Mouse (Mus musculus) midbrain, embryonic 16.5 days (tissue): ENCODE measurements around the gene Apobec3. TPM values are rescaled to one million over a fixed set of nuclear protein-coding genes. Genes with fewer than 3 reads are reported as not detected.
"Not testable (repeated sequence)": the region's sequence is repeated elsewhere in the genome, so short reads cannot be mapped to it uniquely, and the experiment has no call there.

ENCODE experiments used
- ATAC-seq: fragments of 200-750 bp; cut with Nextera tagmentation; 2 replicates; pipeline ENCODE4 v1.8.0; 2017; ENCODE audit warnings: moderate TSS enrichment
- H3K27ac ChIP-seq: fragments of 300-500 bp; sonication (generic); 2 replicates; pipeline ENCODE4 v1.5.1; 2014; ENCODE audit warnings: mild to moderate bottlenecking, low read length, mixed read lengths
- H3K27me3 ChIP-seq: fragments of 300-500 bp; sonication (generic); 2 replicates; pipeline ENCODE4 v1.6.1; 2014; ENCODE audit warnings: low read depth, low read length, mixed read lengths; ENCODE audit not compliant: control insufficient read depth, insufficient read depth
- H3K36me3 ChIP-seq: fragments of 300-500 bp; sonication (generic); 2 replicates; pipeline ENCODE4 v1.6.1; 2014; ENCODE audit warnings: mild to moderate bottlenecking, low read length, moderate library complexity, mixed read lengths; ENCODE audit not compliant: control insufficient read depth, insufficient read depth
- H3K4me1 ChIP-seq: fragments of 300-500 bp; sonication (generic); 2 replicates; pipeline ENCODE4 v1.6.1; 2014; ENCODE audit warnings: mild to moderate bottlenecking, low read length, mixed read lengths; ENCODE audit not compliant: control insufficient read depth, insufficient read depth
- H3K4me2 ChIP-seq: fragments of 300-500 bp; sonication (generic); 2 replicates; pipeline ENCODE4 v1.6.1; 2014; ENCODE audit warnings: mild to moderate bottlenecking, low read length, mixed read lengths
- H3K4me3 ChIP-seq: fragments of 300-500 bp; sonication (generic); 2 replicates; pipeline ENCODE4 v1.5.1; 2014; ENCODE audit warnings: low read depth, mild to moderate bottlenecking, low read length, moderate library complexity, mixed read lengths
- H3K9ac ChIP-seq: fragments of 300-500 bp; sonication (generic); 2 replicates; pipeline ENCODE4 v1.6.1; 2014; ENCODE audit warnings: low read depth, low read length, mixed read lengths
- H3K9me3 ChIP-seq: fragments of 300-500 bp; sonication (generic); replicated peaks from 2 replicates; pipeline ENCODE4 v1.6.1; 2014; ENCODE audit warnings: mild to moderate bottlenecking, low read length, mixed read lengths; ENCODE audit not compliant: control insufficient read depth, poor library complexity, severe bottlenecking
- WGBS: fragments of 180-500 bp; shearing (Covaris S2); extraction: QIAGEN DNeasy Blood & Tissue Kit; methylation state at CpG from one replicate; pipeline ENCODE4 v1.1.7; 2014; 5-methylcytosine and 5-hydroxymethylcytosine counted together
- polyA plus RNA-seq: library from polyadenylated mRNA; unstranded; fragments of >200 nt; fragmentation: Nextera tagmentation; extraction: Ambion mirVana; gene quantifications from 2 replicates; pipeline ENCODE4 v1.2.1, GENCODE M21; 2015

Gene Apobec3
- polyA plus RNA-seq, 1 experiment from 2014 or later = 3.8 TPM

DNA sequence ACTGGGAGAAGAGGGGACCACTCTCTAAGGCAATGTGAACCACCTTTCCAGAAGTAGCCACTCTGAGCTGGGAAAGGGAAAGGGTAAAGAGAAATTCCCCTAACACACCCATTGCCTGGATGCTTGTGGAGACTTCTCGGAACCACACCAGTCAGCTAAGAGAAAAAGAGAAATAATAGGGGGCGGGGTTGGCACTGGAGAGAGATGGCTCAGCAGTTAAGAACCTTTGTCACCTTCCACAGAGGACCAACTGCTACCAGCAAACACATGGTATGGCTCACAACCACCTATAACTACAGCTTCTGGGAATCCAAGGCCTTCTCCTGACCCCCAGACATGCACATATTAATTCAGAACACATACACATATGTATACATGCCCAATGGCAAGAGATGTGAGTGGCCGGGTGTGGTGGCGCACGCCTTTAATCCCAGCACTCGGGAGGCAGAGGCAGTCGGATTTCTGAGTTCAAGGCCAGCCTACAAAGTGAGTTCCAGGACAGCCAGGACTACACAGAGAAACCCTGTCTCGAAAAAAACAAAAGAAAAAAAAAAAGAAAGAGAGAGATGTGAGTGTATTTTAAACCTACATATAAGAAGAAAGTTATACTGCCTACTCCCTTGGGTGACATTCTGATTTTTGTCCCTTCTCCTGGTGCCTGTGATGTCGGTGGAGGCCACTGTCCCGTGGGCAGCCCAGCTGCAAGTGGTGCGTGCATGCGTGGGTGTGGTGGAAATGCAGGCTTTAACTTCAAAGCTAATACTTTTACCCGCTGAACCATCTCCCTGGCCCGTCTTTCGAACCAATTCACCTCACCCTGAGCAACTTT lies 1.8 kb downstream of the Apobec3 start:
- ATAC-seq = no peak
- no peaks in the 10 kb centered on the region for H3K36me3 ChIP-seq
- H3K4me3 ChIP-seq = no peak overlapping the region
- no peak overlapping the region for H3K9ac ChIP-seq
- H3K27me3 ChIP-seq = no peaks in the 10 kb centered on the region
- H3K4me1 ChIP-seq = peaks cover 6% of the 10 kb centered on the region; the same call in 1 of the 2 replicates
- no peak overlapping the region for H3K4me2 ChIP-seq
- no peak overlapping the region for H3K27ac ChIP-seq
- H3K9me3 ChIP-seq = no peaks in the 10 kb centered on the region
- 82% methylated on average over 15 of the region's 15 CpGs for WGBS

DNA sequence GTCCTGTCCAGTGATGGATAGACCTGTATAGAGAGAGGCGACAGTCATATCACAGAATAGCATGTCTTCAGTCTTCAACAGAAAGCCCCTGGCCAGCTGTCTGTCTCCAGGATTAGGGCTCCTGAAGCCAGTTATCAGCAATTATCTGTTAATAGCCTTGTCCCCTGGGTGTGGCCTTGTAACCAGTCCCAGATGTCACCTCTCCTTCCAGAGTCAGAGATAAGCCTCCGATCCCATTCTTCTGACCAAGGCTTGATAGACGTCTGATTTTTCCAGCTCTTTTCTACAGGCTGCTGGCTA lies 2.3 kb downstream of the Apobec3 start:
- Histone ChIP-seq H3K36me3 (no peaks in the 10 kb centered on the region), H3K4me2 (no peak overlapping the region), H3K27me3 (no peaks in the 10 kb centered on the region), H3K4me3 (no peak overlapping the region), H3K9ac (no peak overlapping the region), H3K9me3 (no peaks in the 10 kb centered on the region), H3K27ac (no peak overlapping the region), H3K4me1 (peaks cover 6% of the 10 kb centered on the region; the same call in 1 of the 2 replicates)
- ATAC-seq = no peak
- 81% methylated on average over 3 of the region's 3 CpGs for WGBS

DNA sequence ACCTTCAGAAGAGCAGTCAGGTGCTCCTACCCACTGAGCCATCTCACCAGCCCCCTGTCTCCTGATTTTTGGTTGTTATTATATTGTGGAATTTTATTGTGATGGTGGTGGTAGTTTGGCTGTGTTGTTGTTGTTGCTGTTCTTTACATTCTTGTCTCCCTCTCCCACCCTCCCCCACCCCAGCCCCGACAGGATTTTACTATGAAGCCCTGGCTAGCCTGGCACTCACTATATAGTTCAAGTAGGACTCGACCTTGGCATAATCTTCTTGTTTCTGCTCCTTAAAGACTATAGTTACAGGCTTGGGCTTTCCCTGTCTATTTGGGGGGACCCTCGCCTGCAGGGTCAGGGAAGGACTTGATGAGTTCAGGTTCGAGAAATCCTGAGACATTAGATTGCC lies 2.9 kb downstream of the Apobec3 start:
- whole genome bisulfite sequencing = 79% methylated on average over 4 of the region's 4 CpGs
- Histone ChIP-seq H3K27ac (no peak overlapping the region), H3K4me1 (peaks cover 6% of the 10 kb centered on the region; the same call in 1 of the 2 replicates), H3K9me3 (no peaks in the 10 kb centered on the region), H3K9ac (no peak overlapping the region), H3K27me3 (no peaks in the 10 kb centered on the region), H3K36me3 (no peaks in the 10 kb centered on the region), H3K4me3 (no peak overlapping the region), H3K4me2 (no peak overlapping the region)
- ATAC-seq = no peak

DNA sequence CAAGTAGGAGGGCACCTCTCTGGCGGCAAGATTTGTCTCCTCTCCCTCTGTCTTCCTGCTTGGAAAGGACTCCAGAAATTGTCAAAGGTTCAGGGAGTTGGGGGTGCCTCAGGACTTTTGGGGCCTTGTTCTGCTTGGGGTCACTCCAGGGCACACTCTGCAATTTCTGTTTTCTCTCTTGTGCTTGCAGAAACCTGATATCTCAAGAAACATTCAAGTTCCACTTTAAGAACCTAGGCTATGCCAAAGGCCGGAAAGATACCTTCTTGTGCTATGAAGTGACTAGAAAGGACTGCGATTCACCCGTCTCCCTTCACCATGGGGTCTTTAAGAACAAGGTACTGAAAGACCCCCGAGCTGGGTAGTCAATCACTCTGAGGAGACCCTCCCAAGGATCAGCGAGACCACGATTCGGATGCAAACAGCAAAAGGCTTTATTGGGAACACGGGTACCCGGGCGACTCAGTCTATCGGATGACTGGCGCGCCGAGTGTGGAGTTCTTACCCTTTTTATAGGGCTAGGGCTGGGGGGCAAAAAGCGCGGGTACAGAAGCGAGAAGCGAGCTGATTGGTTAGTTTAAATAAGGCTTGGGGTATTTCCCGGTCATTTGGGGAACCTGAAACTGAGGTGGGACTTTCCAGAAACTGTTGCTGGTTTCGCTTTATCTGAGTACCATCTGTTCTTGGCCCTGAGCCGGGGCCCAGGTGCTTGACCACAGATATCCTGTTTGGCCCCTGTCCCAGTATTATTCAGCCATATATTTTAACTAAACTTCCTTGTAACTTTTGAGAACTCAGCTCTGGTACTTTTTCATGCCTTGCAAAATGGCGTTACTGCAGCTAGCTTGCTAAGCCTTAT lies 4.0 kb downstream of the Apobec3 start:
- 89% methylated on average over 10 of the region's 23 CpGs for WGBS
- not testable (repeated sequence) for ATAC-seq, H3K4me3 ChIP-seq, H3K9ac ChIP-seq, H3K9me3 ChIP-seq, H3K4me2 ChIP-seq, H3K36me3 ChIP-seq, H3K27ac ChIP-seq, H3K27me3 ChIP-seq, H3K4me1 ChIP-seq

DNA sequence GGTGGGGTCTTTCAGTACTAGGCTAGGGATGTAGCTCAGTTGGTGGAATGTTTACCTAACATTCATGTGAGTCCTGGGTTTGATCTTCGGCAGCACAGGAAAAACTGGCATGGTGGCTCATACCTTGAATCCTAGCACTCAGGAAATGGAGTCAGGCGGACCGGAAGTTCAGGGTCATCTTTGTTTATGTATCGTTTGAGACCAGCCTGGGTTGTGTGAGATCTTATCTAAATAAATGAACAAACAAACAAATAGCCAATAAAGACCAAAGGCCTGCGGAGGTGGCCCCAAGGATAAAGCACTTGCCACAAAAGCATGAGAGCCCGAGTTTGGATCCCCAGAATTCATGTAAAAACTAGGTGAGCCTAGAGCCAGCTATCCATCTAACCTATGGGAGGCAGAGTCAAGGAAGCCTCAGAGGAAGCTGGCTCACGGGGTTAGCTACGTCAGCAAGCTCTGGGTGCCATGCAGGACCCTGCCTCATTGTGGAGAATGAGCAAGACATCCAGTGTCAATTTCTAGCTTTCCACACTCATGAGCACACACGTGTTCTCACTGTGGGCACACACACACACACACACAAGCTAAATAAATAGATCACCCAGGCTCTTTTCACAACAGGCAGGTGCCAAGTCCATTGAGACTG lies 4.7 kb downstream of the Apobec3 start:
- WGBS = 85% methylated on average over 9 of the region's 9 CpGs
- H3K4me1 ChIP-seq = peaks cover 6% of the 10 kb centered on the region; the same call in 1 of the 2 replicates
- H3K4me3 ChIP-seq = no peak overlapping the region
- H3K4me2 ChIP-seq = no peak overlapping the region
- no peaks in the 10 kb centered on the region for H3K36me3 ChIP-seq
- no peaks in the 10 kb centered on the region for H3K9me3 ChIP-seq
- H3K27me3 ChIP-seq = no peaks in the 10 kb centered on the region
- H3K9ac ChIP-seq = no peak overlapping the region
- H3K27ac ChIP-seq = no peak overlapping the region
- ATAC-seq = no peak

DNA sequence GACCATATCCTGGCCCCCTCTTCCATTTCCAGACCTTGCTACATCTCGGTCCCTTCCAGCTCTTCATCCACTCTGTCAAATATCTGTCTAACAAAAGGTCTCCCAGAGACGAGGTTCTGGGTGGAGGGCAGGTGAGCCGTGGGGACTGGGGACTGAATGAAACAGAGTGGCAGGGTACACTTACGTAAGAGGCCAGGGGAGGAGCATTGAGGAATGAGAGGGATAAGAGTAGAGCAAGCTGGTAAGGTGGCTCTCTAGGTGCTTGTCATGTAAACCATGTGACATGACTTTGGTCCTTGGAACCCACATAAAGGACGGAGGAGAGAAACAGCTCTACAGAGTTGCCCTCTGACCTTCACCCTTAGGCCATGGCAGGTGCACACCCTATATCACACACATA lies 7.5 kb downstream of the Apobec3 start:
- H3K27ac ChIP-seq = no peak overlapping the region
- 88% methylated on average over 5 of the region's 5 CpGs for WGBS
- no peak overlapping the region for H3K9ac ChIP-seq
- no peaks in the 10 kb centered on the region for H3K27me3 ChIP-seq
- no peaks in the 10 kb centered on the region for H3K36me3 ChIP-seq
- ATAC-seq = no peak
- H3K4me2 ChIP-seq = no peak overlapping the region
- no peaks in the 10 kb centered on the region for H3K9me3 ChIP-seq
- no peaks in the 10 kb centered on the region for H3K4me1 ChIP-seq
- H3K4me3 ChIP-seq = no peak overlapping the region

DNA sequence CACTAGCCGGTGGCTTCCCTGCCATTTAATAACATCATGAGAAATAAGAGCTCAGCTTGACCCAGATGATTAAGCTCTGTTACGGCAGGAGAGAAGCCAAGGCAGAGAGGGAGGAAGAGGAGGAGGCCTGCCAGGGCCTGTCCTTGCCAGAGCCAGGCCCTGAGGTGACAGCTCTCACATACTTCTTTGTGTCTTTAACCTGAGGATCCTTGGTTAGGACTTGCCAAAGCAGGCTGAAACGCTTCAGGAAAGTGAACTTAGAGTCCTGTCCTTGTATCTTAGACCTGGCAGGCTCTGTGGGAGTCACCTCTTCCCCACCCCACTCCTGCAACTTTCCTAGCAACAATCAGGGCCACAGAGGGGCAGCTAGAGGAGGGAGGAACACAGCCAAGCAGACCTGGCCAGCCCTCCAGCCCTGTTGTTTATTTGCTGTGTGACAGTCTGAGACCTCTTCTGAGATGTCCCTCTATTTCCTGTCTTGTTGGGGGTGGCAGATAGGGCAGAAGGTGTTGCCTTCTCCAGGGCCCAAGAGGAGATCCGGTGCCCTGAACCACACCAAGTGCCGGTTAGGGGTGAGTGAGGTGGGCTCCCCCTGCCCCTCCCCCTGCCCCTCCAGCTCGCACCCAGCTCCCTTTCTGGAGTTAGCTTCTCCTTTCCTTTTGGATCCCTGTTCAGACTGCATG lies 8.5 kb downstream of the Apobec3 start:
- Histone ChIP-seq H3K27me3 (no peaks in the 10 kb centered on the region), H3K36me3 (no peaks in the 10 kb centered on the region), H3K27ac (no peak overlapping the region), H3K9ac (no peak overlapping the region), H3K4me1 (no peaks in the 10 kb centered on the region), H3K4me2 (no peak overlapping the region), H3K9me3 (no peaks in the 10 kb centered on the region), H3K4me3 (no peak overlapping the region)
- 91% methylated on average over 6 of the region's 6 CpGs for WGBS
- ATAC-seq = no peak

DNA sequence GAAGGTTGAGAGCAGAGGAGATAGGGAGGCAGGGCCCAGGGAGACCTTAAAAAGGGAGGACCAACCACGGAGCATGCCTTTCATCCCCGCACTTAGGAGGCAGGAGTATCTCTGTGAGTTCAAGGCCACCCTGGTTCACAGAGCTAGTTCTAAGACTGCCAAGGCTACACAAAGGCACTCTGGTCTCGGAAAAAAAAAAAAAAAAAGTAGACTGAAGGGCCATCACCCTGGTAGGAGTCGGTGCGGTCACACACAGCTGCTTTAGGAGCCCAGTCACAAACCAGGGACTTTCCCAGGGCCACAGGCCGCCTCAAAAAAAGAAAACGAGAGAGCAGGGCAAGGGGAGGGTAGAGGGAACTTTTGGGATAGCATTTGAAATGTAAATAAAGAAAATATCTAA lies 9.3 kb downstream of the Apobec3 start:
- no peaks in the 10 kb centered on the region for H3K36me3 ChIP-seq
- H3K27me3 ChIP-seq = no peaks in the 10 kb centered on the region
- H3K4me2 ChIP-seq = no peak overlapping the region
- no peaks in the 10 kb centered on the region for H3K9me3 ChIP-seq
- H3K9ac ChIP-seq = no peak overlapping the region
- no peak overlapping the region for H3K4me3 ChIP-seq
- ATAC-seq = no peak
- H3K27ac ChIP-seq = no peak overlapping the region
- WGBS = 70% methylated on average over 7 of the region's 7 CpGs
- no peaks in the 10 kb centered on the region for H3K4me1 ChIP-seq
